Mouse (Mus musculus) right cerebral cortex, postnatal 10 days (tissue): ENCODE data around the gene Gap43.
"Not testable (repeated sequence)": the region's sequence is repeated elsewhere in the genome, so short reads cannot be mapped to it uniquely, and the experiment has no call there.

Experiments used
- DNase-seq, 2 experiments: peaks; one replicate each; pipeline ENCODE4 v3.0.0; 2021; ENCODE audit warnings: low spot score in 2 of 2

Gap43 gene

DNA sequence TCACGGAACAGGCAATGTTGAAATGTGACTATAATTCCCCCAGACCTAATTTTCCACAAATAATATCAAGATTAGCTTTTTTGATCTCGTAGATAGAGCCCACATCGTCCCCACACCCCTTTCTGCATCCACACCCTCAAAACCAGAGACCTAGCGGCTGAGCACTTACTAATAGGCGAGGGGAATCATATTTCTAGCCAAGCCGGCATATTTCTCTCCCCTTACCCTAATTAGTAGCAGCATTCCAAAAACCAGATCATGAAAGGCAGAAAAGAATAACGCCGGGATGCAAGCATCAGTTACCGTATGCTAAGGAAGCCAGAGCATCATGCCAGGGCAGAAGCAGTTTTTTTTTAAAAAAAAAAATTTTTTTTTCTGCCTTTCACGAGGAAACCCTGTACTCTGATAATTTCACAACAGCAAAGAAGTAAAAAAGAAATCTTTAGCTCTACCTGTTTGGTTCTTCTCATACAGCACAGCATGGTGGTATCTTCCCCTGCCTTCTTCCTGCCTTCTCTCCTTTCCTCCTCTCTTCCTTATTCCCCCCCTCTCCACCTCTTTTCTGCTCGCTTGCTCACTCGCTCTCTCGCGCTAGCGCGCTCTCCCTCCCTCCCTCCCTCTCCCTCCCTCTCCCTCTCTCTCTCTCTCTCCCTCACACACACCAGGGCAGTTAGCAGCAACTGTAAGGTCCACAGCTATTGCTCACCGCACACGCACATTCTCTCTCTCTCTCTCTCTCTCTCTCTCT lies at the start of gene Gap43:
TSS of gene Gap43 (minus strand) at position 631 of the 748 bp plus-strand sequence.
- DNase-seq, result peak in 1 of 2 experiments; percentile 42

DNA sequence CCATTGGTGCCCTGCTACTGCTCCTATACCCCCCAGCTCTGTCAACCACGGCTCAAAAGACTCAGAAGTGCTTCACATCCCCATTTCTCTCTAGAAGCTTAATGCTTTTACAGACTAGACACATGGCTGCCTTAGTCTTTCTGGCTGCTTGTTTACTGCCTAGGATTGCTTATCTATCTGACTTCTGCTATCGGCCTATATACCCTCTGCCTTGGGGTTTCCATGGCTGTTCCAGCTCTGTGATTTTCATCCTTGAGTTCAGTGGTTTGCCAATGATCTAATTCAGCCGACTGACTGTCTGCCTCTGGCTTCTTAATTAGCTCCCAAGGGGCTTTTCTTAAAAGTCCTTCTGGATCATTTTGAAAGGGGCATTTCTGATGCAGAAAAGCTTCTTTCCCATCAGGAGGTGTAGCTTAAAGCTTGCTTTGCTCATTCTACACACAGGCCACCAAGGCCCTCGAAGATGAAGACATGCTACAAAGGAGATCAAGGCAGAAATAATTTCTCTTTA lies 40.9 kb upstream of the Gap43 start:
- DNase-seq, result no peak

DNA sequence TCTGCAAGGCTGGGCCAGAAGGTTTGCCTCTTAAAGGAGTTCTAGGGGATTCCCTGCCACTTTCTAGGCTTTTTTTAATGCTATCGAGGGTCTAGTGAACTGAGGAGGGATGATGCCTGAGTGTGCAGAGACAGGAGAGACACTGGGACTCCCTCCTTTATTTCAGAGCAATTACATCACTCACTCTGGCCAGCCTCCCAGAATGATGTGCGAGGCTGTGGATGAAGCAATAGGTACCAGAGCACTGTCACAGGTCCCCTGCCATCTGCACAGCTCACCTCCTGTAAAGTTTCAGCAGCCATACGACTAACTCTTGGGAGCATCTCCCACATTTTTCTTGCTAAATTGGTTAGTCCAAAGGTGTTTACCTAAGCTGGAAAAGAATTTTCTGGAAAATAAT lies 40.2 kb upstream of the Gap43 start:
- DNase-seq, result no peak

DNA sequence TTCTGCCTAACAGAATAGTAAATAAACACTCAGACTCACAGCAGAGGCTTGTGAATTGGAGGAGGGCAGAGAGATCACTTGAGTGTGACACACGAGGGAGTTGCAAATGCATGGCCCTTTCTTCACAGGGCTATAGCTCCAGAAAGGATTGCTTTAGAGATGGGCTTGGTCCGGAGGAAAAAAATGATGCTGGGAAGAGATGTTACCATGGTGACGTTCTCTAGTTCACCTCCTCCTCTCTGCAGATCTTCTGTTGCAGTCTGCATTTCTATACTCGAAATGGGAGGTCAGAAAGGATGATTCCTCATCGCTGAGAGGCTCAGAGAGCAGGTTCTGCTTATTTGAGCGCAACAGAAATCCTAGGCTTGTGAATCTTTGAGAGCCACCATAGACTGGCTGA lies 29.7 kb upstream of the Gap43 start:
- DNase-seq, result peak in 1 of 2 experiments; percentile 63

DNA sequence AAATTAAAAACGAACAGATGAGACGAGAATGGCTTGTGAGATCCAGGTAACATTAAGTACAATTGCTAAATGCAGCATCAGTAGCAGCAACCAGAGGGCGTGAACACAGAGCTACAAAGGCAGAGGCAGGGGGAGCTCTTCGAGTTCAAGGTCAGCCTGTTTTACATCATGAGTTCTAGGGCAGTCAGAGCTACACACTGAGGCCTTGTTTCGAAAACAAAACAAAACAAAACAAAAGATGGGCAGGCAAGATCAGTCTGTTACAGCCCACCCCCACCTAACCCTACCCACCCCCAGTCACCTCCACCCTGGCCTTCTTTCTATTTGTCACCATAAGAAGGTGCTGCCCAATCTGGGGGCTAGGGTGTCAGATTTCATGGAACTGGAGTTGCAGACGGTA lies 28.9 kb upstream of the Gap43 start:
- no peak for DNase-seq

DNA sequence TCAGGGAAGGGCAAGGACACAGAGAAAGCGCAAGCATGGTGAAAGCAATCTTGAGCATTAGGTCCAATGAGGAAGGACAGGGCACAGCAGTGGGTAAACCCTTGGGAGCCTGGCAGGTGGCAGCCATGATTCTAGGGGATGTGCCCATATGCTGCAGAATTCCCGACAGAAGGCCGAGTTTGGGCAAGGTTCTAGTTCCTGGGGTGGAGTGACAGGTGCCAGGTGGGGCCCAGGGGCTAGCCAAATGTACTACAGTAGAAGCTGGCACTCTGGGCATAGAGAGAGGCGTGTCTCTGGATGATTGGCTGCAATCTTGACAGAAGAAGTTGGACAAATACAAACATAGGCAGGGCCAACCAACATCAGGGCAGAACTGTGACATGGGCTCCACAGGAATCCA lies 19.6 kb upstream of the Gap43 start:
- DNase-seq, result no peak

DNA sequence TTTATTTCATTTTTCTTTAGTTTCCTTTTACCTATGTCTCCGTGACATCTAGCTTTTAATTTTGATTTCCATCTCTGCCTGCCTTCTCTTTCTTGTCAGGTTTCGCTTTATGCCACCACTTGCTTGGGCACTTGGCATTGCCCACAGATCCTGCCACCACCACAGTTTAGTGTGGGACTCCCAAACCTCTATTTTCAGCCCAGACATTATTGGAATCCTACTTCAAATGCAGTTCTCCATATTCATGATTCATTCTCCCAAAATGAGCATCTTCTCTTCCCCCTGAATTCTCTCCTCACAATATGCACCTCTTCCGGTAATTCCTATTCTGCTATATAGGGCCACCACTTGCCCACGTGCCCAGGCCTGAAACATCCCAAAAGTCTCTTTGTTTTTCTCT lies 17.6 kb upstream of the Gap43 start:
- no peak for DNase-seq

DNA sequence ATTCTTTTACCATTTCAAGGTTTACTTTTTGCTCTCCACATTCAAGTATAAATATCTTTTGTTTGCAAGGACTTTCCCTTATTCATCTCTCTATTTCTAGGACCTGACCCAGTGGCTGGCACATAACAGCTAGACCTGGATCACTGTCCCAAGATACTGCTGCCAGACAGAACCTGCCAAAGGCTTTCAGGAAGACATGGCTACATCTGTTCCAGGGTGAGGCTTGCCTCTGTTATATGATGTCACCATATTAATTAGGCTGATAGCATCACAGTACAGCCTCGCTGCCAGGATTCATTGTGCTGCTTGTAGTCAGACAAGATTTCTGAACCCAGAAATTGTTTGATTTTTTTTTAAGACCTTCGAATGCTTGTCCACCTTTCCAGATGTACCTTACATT lies 9.6 kb upstream of the Gap43 start:
- DNase-seq, result no peak

DNA sequence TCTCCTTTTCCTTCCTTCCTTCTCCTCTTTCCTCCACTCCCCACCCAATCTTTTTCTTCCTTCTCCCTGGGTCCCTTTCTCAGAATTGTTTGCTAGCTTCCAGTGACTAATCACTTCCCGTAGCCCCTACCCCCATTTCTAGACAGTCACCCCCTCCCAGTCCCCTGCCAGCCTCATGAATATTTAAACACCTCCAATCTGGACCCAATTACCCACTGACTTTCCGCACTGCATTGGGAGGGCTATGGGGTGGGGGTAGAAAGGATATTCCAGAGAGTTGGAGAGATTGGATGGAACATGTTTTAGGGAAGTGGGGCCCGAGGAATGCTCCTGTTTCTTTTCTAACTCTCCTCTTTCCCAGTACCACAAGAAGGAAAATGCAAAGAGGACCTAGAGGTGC lies 414 bp upstream of the Gap43 start:
- DNase-seq, result not testable (repeated sequence)

DNA sequence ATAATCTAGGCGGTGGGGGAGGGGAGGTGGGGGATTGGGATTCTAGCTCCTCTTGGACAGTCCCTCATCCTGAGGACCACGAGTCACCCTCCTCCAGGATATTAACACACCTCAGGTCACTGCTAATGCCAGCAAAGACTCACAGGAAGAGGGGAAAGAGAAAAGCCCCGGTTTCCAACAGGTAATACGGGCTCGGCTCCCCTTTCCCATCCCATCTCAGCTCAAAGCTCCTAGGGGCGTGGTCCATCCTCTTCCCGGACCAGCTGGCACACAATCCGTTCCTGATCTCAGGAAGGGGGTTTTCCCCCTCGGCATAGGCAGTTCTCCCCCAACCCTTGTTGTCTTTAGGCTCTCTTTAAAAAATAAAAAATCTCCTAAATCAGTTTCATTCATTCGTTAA lies 939 bp downstream of the Gap43 start:
- DNase-seq, result peak; percentile 57 to 65

DNA sequence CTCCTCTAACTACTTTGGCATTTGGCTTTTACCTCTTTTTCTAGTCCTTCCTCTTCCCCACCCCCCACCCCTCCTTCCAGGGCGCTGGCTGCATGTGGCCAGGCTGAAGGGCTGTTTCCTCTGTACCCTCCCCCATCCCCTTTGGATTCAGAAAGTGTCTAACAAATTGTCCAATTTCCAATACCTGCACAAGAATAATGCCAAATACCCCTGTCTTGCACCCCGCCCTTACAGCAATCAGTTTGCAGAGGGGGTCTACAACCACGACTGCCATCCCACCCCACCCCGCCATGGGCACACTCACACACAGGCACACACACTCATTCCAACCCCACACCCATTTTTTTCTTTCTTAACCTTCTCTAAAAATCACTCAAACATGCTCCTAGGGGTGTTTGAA lies 1.5 kb downstream of the Gap43 start:
- peak in 1 of 2 experiments; percentile 43 for DNase-seq

DNA sequence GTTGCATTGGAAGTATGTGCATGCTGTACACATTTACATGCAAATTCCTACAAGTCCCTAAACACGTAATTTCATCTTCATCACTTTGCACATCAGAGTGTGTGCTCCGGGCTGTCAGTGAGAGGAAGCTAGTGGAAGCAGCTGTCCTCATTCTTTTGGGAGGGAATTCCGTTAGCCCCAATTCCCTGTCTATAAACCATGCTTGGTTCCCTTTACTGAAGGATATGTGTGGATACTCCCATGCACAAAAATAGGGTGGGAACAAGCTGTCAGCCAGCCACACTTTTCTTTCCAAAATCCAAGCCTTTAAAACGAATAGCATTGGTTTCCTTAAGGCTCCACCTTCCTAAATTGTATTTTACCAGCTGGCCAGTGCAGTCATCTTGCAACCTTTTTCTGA lies 2.1 kb downstream of the Gap43 start:
- peak; percentile 33 to 56 for DNase-seq

DNA sequence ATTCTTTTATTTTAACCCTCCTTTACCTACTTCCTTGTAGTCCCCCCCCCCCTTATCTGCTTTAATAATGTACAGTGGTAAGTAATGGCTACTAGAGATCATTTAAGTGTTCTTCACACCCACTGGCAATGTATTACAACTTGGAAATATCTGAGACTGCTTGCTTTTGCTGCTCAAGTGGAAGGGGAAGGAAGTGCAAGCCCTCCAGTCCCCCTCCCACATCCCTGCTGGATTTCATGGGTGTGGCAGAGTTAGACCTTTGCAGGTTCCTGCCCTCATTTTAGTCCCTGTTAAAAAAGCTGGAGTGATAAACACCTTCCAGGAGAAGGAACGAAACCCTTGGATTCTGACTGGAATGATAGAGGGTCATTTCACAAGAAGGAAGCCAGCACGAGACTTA lies 2.8 kb downstream of the Gap43 start:
- DNase-seq, result peak; percentile 31 to 48

DNA sequence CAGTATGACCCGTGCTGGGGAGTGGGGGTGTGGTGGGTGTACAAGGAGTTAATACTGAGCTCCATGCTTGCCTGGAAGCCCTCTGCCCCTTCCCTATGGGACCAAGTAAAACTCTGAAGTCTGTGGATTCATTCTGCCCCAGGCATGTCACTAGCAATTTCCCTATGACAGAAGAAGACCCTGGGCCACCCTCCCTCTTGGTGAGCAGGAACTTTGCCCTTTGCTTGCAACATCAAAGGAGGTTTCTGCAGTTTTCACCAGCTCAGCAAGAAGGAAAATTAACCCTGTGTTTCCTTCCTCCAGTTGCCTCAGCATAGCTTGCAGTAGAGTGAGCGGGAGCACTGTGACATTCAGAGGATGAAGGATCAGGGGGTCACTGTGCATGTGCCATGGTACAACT lies 3.8 kb downstream of the Gap43 start:
- DNase-seq, result no peak

DNA sequence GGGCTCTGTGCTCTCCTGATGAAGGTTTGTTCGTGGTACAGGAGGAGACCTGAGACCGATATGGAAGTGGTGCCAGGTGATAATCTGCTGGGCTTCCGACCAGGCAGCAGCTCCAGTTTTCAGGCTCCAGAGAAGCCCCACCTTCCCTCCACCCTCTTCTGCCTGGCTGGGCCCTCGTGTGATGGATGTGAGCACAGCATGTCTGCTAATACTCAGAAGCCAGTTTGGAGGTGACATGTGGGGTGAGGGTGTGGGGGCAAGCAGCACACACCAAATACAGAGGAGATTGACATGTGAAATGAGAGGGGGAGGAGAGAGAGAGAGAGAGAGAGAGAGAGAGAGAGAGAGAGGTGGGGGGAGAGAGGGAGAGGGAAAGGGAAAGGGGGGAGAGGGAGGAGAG lies 8.1 kb downstream of the Gap43 start:
- DNase-seq, result no peak

DNA sequence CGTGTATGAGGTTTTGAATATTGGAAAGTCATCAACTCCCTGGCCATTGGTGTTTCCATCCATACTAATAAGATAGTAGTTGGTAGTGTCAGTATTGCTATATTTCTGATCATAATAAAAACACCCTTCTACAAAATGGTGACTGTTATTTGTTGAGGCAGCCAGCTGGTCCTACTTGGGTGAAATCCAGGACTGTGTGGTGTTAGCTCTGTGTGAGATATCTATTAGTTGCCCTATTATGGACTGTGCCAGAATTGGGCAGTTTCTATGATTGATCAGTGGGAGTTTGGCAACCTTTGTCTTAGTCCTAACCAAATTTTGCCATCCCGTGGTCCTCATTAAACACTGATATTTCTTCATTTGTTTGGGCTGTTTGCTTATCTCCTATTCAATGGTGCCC lies 14.3 kb downstream of the Gap43 start:
- no peak for DNase-seq

DNA sequence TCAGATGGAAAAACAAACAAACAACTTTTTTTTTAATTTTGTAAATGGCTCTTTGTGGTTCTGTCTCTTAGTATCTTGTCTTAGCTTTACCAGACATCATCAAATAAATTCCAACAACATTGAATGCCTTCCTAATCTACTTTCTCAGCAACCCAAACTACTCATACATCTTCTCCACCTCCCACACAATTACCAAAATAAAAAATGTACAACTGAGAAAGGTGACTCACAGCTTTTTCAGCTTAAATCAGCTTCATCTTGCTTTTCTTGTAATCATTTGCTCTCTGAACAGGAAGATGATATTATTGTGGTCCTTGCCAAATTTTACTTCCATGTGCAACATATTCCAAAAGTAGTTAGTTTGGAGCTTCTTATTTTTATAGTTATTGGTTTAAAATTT lies 14.9 kb downstream of the Gap43 start:
- DNase-seq, result no peak

DNA sequence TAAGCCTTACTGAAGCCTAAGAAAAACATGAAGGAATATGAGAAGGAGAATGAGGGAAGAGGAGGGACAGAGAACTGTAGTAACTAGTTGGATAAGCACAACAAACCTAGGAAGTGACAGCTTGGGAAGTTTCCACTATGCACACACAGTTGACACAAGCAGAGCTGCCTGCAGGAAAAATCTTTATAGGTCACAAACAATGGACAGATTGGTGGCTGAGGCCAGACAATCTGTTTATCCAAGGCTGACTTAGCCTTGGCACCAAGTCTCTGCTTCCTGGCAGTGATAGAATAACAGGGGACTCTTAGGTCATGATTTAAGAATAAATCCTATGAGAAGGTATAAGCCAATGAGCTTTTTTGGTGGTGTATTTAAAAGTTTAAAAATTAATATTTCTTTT lies 20.6 kb downstream of the Gap43 start:
- DNase-seq, result no peak

DNA sequence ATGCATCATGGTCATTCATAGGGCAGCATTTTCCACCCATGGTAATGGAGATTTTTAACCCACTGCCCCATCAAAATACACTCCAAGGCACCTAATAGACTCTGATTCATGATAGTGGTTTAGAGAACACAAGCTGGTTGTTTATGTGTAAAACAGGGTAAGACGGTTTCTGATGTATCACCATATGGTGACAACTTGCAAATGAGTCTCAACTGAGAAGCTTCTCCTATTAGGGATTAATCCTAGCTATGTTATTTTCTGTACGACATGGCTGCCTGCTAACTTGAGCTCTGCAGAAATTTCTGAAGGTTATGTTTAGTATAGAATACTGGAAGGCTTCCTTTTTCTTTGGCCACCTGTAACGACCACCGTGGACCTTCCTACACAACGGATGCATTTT lies 21.1 kb downstream of the Gap43 start:
- DNase-seq, result no peak

DNA sequence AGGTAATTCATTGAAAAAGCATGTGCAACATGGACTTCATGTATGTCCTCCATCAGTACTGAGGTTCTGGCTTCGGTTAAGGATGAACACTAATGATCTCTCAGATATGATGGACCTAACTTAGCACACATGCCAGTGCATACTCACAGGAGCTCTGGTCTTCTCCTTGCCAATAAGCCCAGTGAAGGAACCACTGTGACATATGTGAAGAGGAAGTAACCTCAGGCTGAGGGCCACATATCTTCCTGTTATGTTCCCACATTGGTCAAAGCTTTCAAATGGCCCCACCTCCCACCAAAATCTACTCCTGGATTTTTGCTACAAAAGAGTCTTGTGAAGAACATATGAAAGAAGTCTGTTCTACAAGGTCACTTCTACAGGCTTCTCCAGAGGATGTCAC lies 28.3 kb downstream of the Gap43 start:
- DNase-seq, result no peak

DNA sequence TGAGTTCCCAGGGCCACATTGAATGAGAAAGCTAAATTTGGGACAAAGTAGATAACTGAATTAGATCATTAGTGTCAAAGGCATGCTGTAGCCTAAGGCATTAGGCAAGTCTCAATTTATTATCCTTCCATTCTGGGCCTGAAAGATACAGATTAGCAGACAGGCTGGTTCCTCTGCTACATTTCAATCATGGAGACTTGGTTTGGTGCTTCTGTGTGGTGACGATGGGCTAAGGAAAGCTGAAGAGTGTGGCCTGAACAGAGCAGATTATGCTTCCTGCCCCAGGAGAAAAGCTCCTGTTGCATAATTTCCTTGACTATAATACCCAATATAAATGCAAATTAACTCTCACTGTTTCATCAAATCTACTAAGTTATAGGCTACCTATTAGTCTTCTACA lies 31.7 kb downstream of the Gap43 start:
- DNase-seq, result no peak

DNA sequence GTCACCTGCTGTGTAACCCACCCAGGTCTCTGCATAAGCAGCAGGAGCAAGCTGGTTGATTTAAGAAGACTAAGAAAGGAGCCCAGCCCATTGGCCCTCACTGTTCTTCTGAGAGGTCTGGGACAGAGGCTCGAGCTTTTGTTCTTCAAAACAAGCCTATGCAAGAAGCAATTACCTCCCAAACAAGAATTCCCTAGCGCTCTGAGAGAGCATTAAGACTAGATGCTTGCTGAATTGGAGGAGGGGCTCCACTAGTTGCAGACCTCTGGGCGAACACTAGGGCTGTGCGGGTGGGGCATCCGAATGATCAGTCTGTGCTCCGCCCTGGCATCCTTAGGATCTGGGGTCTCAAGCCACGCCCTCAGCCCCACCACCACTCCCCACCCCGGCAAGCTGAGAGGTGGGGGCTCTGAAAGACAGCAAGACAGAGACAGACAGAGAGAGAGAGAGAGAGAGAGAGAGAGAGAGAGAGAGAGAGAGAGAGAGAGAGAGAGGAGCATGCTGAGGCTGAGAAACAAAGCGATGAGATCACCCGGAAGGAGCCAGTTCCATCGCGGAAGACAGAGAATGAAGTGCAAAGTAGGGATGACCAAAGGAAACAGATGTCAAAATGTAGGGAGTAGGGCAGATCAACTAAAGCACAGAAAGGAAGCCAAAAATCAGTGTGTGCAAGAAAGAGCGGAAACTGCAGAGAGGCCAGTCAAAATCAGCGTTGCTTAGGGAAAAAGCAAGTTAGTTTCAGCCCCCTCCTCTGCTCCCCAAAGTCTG lies 34.3 kb downstream of the Gap43 start:
- no peak for DNase-seq

DNA sequence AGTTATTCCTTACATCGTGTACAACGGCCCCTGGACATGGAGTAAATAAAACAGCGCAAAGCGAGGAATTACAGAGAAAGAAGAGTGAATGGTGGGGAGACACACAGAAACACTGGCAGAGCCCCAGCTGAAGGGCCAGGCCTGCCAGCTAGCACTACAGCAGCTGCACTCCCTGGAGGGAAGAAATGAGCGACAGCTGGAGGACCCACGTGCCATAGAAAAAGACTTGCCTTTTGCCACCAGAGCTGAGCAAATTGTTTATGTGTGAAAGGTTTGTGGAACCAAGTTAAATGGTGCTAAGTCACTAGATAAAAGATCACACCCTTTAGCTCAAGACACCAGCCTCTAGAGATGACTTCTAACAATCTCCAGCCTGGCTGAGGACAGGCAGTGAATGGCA lies 37.0 kb downstream of the Gap43 start:
- DNase-seq, result peak; percentile 80 to 81
